Mouse (Mus musculus) heart, adult 2 months (tissue): ENCODE results near the gene Ssr4. TPM values are rescaled to one million over a fixed set of nuclear protein-coding genes. Genes with fewer than 3 reads are reported as not detected.
A peak's percentile ranks its signal among the peaks of the same experiment; 100 is the strongest.
"Not testable (repeated sequence)": the region's sequence is repeated elsewhere in the genome, so short reads cannot be mapped to it uniquely, and the experiment has no call there.

ENCODE experiments used
- DNase-seq, 2 experiments: peaks; one replicate each; pipeline ENCODE4 v3.0.0; 2021
- H3K27ac ChIP-seq: fragments of 200-600 bp; 2 replicates; pipeline ENCODE4 v1.8.1; 2022
- H3K27me3 ChIP-seq: fragments of 200-500 bp; 2 replicates; pipeline ENCODE4 v1.6.1; 2012; ENCODE audit warnings: mild to moderate bottlenecking, low read length, inconsistent platforms, mixed read lengths; ENCODE audit not compliant: control insufficient read depth, insufficient read depth
- H3K36me3 ChIP-seq: fragments of 200-500 bp; 2 replicates; pipeline ENCODE4 v1.6.1; 2012; ENCODE audit warnings: low read length, inconsistent platforms; ENCODE audit not compliant: control insufficient read depth, insufficient read depth
- H3K4me1 ChIP-seq: fragments of 200-500 bp; 2 replicates; pipeline ENCODE4 v1.6.1; 2011; ENCODE audit warnings: low read length; ENCODE audit not compliant: control insufficient read depth, insufficient read depth
- H3K4me3 ChIP-seq: fragments of 200-600 bp; 2 replicates; pipeline ENCODE4 v1.8.1; 2022
- H3K79me2 ChIP-seq: fragments of 200-500 bp; replicated peaks from 2 replicates; pipeline ENCODE4 v1.6.1; 2012; ENCODE audit warnings: mild to moderate bottlenecking, inconsistent platforms, low read length, moderate library complexity, mixed read lengths; ENCODE audit not compliant: control insufficient read depth, insufficient read depth
- H3K9ac ChIP-seq: fragments of 200-500 bp; 2 replicates; pipeline ENCODE4 v1.6.1; 2012; ENCODE audit warnings: low read depth, mild to moderate bottlenecking, control low read depth, inconsistent platforms, low read length, mixed read lengths
- CTCF ChIP-seq: fragments of 200-600 bp; IDR thresholded peaks from 2 replicates; pipeline ENCODE4 v1.8.1; 2022; ENCODE audit warnings: antibody characterized with exemption, mild to moderate bottlenecking, moderate library complexity
- EP300 ChIP-seq: fragments of 200-500 bp; IDR thresholded peaks from 2 replicates; pipeline ENCODE4 v1.6.1; 2011; ENCODE audit warnings: low read depth, low read length, control low read depth; ENCODE audit not compliant: insufficient read depth
- POLR2A ChIP-seq: fragments of 200-500 bp; IDR thresholded peaks from 2 replicates; pipeline ENCODE4 v1.6.1; 2011; ENCODE audit warnings: mild to moderate bottlenecking, low read depth, low read length, control low read depth; ENCODE audit not compliant: insufficient read depth
- WGBS: fragments of 180-500 bp; shearing (Covaris S2); methylation state at CpG from one replicate; pipeline ENCODE4 v1.1.7; 2018; 5-methylcytosine and 5-hydroxymethylcytosine counted together
- intact Hi-C: fragments of 180-260 bp; cut with DNase I; formaldehyde crosslinking; loops from one replicate; pipeline ENCODE4 v1.15.1; 2025
- long read RNA-seq: library from polyadenylated mRNA; stranded (forward); transcript quantifications from one replicate; pipeline ENCODE4 v2.0.0, GENCODE M21; 2021
- polyA plus RNA-seq: library from polyadenylated mRNA; depleted of rRNA; stranded (reverse); fragments of >200 nt; gene quantifications from 2 replicates; pipeline ENCODE4 v1.2.3, GENCODE M21; 2012; rRNA removed
- total RNA-seq, 2 experiments: library from RNA; stranded (reverse); gene quantifications; 2 replicates each; pipeline ENCODE4 v1.2.3; 2021

The Ssr4 gene
- 10 to 100 TPM; 78.1 to 81.8 TPM for total RNA-seq
- 116 and 124 TPM in 2 replicates for polyA plus RNA-seq
- long read RNA-seq, transcript Ssr4-208 (6 exons, 800 nt): major isoform, 21 of 36 reads
- long read RNA-seq, transcript Ssr4-201 (6 exons, 765 nt): minor isoform, 10 of 36 reads
- long read RNA-seq, partial matches to known transcripts: 1 of 36 reads
- long read RNA-seq, other reads (novel, unspliced or antisense): 4 of 36 reads

DNA sequence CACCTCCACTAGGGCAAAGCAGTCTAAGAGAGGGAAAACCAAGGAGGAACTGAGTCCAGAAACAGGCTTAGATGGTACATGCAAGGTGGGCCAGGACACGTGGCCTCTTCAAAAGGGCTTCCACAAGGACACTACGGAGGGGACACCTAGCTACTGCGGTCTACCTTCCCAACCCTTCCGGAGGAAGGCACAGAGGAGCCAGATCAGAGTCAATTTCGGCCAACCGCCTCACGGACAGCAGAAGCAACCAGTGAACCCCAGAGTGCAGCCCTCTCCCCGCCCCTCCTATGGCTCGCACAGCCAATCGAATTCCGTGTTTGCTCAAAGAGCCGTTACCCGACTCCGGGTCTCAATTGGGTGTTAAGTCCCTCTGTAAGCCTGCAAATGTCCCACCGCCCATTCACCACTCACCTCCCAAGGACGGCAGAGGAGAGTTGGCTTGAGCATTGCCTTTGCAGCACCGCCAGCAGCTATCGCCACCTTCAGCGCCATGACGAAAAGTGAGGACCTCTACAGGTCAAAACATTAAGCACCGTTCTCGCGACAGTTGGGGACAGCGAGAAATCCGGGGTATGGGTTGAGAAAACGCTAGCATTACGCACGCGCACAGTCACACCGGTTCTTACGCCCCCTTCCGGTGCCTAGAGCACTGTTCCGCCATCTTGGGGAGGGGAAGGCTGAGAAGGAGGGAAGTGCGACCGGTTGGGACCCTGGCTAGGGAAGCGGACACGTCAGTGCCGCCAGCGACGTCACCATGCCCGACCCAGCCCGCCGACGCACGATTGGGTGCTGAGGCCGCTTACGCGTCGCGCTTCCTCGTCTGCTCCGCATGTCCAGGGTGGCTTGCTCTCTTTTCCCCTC lies at the start of gene Ssr4, which contains the start of gene Idh3g:
Gene Ssr4, plus strand, starts transcription at position 665 of the 861 bp plus-strand sequence.
Gene Idh3g, minus strand, starts transcription at position 534 of the 861 bp plus-strand sequence.
- peak within 1 kb of the TSS; percentile 81 for H3K9ac ChIP-seq
- peak; percentile 92 to 95 for DNase-seq
- 18% methylated on average over 52 of the region's 52 CpGs for WGBS
- H3K36me3 ChIP-seq: peaks cover 1% of the 10 kb centered on the region
- peak within 1 kb of the TSS; percentile 97 for H3K27ac ChIP-seq
- peaks cover 4% of the 10 kb centered on the region; the same call in 1 of the 2 replicates for H3K4me1 ChIP-seq
- peak within 1 kb of the TSS; percentile 62 for H3K4me3 ChIP-seq
- intact Hi-C loops: loop anchor here (2.0 to 5.0 kb wide), 3 partner anchors 70 to 181 kb away; partner anchors contain the start of genes Abcd1, Bcap31, Hcfc1 and Slc6a8
- no peaks in the 10 kb centered on the region for H3K27me3 ChIP-seq
- no peaks in the 10 kb centered on the region for H3K79me2 ChIP-seq
- TF ChIP-seq EP300 (no peak), CTCF (peak; percentile 63), POLR2A (no peak)

DNA sequence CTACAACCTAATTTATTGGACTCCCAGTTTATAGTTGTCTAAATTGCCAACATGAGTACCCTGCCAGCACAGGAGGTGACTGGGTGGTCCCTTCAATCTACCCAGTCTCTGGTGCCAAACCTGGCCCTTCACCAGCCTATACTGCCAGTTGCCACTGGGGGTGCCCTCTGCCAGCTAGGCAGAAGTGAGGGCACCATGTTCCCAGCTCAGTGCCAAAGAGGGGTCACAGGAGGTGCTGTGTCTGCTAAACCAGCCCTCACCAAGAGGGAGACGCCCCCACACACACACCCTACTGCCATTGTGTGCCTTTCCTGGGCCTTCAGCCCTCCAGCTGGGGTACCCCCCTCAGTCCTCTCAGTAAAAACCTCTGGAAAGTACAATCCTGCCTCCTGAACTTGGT lies 48.7 kb upstream of the Ssr4 start:
- H3K4me3 ChIP-seq: no peak overlapping the region
- H3K79me2 ChIP-seq: no peaks in the 10 kb centered on the region
- 57% methylated on average over 1 of the region's 1 CpGs for WGBS
- no peaks in the 10 kb centered on the region for H3K36me3 ChIP-seq
- H3K27ac ChIP-seq: no peak overlapping the region
- TF ChIP-seq CTCF (peak; percentile 36), POLR2A (no peak), EP300 (no peak)
- no peaks in the 10 kb centered on the region for H3K27me3 ChIP-seq
- no peak overlapping the region for H3K9ac ChIP-seq
- no peaks in the 10 kb centered on the region; the same call in 1 of the 2 replicates for H3K4me1 ChIP-seq
- intact Hi-C loops: no loop called here
- no peak for DNase-seq

DNA sequence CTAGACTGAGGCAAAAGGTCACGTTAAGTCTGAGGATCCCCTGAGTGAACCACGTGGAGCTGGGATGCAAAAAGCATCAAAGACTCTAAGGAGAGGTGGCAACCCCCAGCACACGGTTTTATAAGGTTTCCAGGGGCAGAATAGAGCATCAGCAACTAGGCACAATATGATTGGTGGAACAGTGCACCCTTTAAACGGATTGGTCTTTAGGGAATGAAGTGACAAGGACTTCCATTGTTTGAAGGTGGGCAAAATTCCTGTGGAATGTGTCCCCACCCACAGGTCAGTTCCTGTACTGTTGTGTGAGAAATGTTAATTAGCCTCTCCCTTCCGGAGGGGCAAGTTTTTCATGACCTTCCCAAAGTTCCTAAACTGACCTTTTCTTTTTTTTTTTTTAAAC lies 47.7 kb upstream of the Ssr4 start:
- DNase-seq: no peak
- H3K4me3 ChIP-seq: no peak overlapping the region
- no peaks in the 10 kb centered on the region for H3K79me2 ChIP-seq
- no peak for TF ChIP-seq CTCF
- TF ChIP-seq POLR2A: no peak
- no peak for TF ChIP-seq EP300
- no peaks in the 10 kb centered on the region for H3K36me3 ChIP-seq
- no peak overlapping the region for H3K27ac ChIP-seq
- no peaks in the 10 kb centered on the region for H3K27me3 ChIP-seq
- H3K4me1 ChIP-seq: no peaks in the 10 kb centered on the region; the same call in 1 of the 2 replicates
- 42% methylated on average over 5 of the region's 5 CpGs for WGBS
- intact Hi-C loops: no loop called here
- H3K9ac ChIP-seq: no peak overlapping the region

DNA sequence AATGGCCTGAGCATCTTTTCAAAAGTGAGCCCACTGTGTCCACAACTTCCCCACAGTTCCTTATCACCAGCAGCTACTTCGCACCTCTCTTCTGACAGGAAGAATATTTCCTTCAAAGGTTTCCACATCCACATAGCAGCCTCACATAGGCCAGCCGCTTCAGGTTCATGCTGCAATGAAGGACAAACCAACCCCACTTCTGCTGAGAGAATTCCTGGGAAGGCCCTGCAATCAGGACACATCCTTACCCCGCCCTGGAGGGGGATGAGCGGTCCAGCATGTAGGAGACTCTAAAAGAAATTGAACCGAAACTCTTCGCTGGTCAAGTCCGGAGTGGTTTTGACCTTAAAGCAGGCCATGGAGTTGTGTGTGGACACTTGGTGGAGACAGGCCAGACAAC lies 47.0 kb upstream of the Ssr4 start:
- H3K36me3 ChIP-seq, H3K9ac ChIP-seq, H3K4me3 ChIP-seq, H3K79me2 ChIP-seq, H3K4me1 ChIP-seq, intact Hi-C loops, H3K27ac ChIP-seq, H3K27me3 ChIP-seq, DNase-seq: not testable (repeated sequence)
- WGBS: 91% methylated on average over 7 of the region's 7 CpGs

DNA sequence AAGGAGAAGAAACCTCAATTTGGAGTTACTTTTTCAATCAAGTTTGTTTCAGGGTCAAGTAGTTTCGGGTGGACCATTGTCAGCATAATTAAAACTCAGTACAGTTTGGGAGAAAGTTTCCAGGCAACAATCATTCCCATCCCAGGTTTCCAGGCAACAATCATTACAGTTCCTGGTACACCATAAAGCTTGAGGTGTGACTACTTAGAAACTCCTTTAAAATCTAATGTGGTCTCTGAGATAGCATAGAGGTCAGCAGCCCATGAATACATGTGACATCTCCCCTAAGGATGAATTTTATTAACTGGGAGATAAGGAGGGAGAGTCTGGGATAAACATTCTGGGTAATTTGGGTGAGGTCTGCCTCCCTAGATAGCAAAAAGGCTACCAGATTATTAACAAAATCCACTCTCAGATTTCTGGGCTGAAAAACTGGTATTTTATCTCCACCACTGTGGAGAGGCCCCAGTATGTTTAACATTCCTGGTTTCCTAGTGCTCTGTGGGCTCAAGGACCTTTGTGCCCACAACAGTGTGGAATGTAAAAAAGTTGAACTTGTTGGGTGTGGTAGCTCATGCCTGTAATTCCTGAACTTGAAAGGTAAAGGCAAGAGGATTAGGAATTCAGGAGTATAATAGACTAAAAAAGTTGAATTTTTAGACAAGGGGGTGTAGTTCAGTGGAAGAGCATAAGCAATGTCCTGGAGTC lies 41.9 kb upstream of the Ssr4 start:
- Histone ChIP-seq H3K4me1 (no peaks in the 10 kb centered on the region), H3K4me3 (no peak overlapping the region), H3K27ac (no peak overlapping the region), H3K36me3 (no peaks in the 10 kb centered on the region), H3K9ac (no peak overlapping the region), H3K79me2 (no peaks in the 10 kb centered on the region), H3K27me3 (no peaks in the 10 kb centered on the region)
- DNase-seq: no peak
- intact Hi-C loops: no loop called here
- TF ChIP-seq EP300: no peak
- no peak for TF ChIP-seq POLR2A
- no peak for TF ChIP-seq CTCF
- 56% methylated on average over 1 of the region's 1 CpGs for WGBS
